Mouse (Mus musculus): Measurements from ENCODE around the gene Fry. TPM values are rescaled to one million over a fixed set of nuclear protein-coding genes. Genes with fewer than 3 reads are reported as not detected.

Gene Fry
- total RNA-seq, 2 experiments from 2014 or later: 59.8 to 70.0 TPM

- DNase-seq (ENCODE audit: low spot score): no peak
Measured at GRCm38 (mm10) chr5:150388623-150389022, 270.2 kb downstream of the Fry start.

GRCm38 (mm10) chr5:150389589-150390377 lies 271.3 kb downstream of the Fry start:
- no peak for DNase-seq (ENCODE audit: low spot score)

- no peak for DNase-seq (ENCODE audit: low spot score)
Measured at GRCm38 (mm10) chr5:150390422-150390821, 272.0 kb downstream of the Fry start.

DNA sequence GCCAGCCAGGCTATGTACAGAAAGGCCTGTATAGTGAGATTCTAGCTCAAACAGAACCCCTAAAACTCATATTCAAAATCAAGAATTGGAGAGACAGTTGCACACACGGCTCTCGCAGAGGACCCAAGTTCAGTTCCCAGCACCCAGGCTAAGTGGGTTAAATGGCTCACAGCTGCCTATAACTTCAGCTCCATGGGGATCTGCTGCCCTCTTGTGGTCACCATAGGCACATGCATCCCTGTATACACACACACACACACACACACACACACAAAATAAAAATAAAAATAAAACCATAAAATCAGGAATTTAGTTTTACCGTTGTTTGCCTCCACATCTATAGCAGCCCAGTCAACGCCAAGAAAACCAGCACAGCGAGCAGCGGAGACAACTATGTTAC lies 276.2 kb downstream of the Fry start:
- no peak for DNase-seq (ENCODE audit: low spot score)

GRCm38 (mm10) chr5:150402832-150403447 lies 284.5 kb downstream of the Fry start:
- no peak for DNase-seq (ENCODE audit: low spot score)

DNA sequence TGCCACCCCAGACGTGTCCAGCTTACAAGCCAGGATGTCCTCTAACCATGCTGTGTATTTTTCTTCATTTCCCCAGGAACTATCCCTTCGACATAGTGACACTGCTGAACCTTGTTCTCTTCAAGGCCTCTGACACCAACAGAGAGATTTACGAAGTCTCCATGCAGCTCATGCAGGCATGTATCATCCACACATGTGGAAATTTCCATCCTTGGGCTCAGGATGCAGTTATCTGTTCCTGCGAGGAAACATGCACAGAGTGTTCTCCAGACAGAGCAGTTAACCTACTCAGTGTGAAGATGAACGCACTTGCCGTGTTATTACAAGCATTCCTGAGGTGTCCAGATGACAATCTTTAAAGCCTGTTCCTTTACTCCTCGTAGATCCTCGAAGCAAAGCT lies 286.4 kb downstream of the Fry start:
- no peak for DNase-seq (ENCODE audit: low spot score)

DNA sequence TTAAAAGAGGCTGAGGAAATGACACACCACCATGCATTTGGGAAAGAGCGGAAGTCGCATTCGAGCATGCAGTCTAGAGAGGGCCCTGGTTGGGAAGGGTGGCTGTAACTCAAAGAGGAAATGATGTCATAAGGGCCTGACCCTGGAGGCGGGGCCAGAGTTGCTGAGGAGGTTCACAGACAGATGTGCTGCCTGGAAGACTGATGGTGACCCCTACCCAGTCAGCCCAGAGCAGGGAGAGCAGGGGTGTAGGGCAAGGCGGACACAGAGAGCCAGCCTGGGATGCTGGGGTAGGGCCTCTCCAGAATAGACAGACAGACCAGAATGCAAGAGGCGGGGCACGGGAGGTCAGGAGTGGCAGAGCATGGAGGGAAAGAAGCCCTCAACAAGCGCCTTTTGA lies 290.5 kb downstream of the Fry start:
- no peak for DNase-seq (ENCODE audit: low spot score)

DNA sequence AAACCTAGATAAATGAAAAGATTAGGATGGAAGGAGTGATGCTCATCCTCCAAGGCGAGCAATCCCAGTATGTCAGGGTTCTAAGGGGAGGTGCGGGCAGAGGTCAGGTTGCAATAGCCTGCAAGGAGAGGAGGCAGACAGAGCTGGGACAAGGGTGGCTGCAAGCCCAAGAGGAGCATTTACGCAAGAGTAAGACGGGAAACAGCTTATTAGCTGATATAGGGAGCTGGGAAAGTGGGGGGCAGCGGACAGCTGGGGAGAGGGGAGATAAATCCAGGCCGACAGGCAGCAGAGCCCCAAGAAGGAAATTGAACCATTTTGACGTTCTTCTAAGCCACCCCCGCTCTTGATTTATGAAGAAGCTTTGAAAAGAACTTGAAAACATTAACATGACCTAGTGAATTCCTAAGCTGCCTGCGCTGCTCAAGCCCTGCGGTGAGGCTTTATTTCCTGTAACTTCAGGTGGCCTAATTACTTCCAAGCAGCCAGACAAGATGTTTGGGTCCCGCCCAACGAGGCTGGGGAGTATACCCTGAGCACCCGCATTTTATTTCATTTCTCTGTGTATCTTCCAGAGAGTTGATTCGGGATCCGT lies 291.1 kb downstream of the Fry start:
- no peak for DNase-seq (ENCODE audit: low spot score)

DNA sequence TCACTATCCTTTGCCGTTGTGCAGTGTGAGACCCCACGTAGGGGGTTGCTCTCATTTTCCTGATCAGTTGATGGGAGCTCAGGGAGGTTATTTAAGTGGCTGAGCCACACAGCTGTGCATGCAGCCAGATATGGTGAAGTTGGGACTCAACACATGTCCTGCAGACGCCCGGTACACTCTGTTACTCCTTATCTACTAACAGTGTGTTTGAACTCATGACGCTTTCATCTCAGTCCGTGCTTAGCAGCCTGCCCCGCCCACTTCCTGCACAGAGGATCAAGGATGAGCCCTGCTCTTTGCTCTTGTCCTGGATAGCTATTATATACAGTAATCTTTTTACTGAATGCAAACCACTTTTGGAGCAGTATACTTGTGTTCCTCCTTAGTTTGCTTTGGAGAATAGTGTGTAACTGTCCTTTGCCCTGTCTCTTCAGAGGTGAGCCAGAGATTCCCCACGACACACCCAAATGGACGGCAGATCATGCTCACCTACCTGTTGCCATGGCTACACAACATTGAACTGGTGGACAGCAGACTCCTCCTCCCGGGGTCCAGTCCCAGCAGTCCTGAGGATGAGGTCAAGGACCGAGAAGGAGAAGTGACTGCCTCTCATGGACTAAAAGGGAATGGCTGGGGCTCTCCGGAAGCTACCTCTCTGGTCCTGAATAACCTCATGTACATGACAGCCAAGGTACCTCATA lies 294.5 kb downstream of the Fry start:
- no peak for DNase-seq (ENCODE audit: low spot score)

GRCm38 (mm10) chr5:150414823-150415222 lies 296.4 kb downstream of the Fry start:
- no peak for DNase-seq (ENCODE audit: low spot score)

DNA sequence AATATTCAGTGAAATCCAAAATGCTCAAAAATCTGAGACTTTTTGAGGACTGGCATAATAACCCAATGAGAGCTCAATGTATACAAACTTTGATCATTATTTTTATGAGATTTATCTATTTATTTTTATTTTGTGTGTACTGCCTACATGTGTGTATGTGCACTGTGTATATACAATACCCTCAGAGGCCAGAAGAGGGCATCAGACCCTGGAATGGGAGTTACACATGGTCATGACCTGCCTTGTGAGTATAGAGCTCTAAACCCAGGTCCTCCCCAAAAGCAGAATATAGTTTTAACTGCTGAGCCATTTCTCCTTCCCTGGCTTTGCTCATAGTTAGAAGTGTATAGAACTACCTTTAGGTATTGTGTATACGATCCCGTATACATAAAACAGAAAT lies 298.8 kb downstream of the Fry start:
- no peak for DNase-seq (ENCODE audit: low spot score)

GRCm38 (mm10) chr5:150418035-150418434 lies 299.6 kb downstream of the Fry start:
- no peak for DNase-seq (ENCODE audit: low spot score)

DNA sequence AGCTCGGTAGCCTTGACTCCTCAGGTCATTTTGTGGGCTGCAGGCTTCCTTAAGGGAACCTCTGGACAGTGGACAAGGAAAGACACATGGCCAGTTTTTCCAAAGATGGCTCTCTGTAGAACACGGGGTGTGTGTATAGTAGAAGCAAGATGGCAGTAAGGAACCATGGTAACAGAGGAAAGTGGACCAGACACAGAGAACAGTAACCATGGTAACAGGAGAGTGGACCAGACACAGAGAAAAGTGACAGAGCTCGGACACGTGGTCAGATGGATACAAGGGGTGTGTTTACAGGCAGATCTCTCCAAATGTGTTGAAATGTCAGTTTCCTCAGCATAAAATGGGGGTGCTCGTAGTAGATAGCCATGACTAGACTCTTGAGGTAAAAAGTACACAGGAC lies 306.6 kb downstream of the Fry start:
- no peak for DNase-seq (ENCODE audit: low spot score)

DNA sequence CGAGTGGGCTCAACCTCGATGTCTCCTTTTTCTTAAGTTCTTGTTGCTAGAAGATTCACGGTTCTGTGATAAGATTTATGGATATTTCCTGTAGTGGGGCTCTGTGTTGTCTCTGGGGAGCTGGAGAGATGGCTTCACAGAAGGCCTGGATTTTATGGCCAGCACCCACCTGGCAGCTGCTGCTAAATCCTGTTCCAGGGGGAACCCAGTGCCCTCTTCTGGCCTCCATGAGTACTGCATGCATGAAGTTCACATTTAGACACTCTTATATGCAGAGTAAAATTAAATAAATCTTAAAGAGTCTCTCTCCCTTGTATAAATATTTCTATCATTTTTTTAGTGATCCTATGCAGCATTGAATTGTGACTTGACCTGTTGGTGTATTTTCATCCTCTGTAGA lies 308.1 kb downstream of the Fry start:
- peak; percentile 29 for DNase-seq (ENCODE audit: low spot score)

GRCm38 (mm10) chr5:150431286-150431685 lies 312.8 kb downstream of the Fry start:
- no peak for DNase-seq (ENCODE audit: low spot score)

DNA sequence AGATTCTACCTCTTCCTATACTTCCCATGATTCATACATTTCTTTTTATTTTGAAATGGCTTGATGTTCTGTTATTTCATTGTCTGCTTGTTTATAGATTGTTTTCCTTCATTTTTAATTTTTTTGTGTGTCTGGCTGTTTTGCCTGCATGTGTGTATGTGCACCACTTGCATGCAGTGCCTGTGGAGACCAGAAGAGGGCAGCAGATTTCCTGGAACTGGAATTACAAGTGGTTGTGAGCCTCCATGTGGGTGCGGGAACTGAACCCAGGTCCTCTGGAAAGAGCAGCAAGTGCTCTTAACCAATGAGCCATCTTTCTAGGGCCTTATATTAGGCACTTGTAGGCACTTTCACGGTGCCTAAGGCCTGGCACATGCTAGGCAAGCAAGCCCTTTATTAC lies 314.5 kb downstream of the Fry start:
- DNase-seq (ENCODE audit: low spot score): no peak

- DNase-seq (ENCODE audit: low spot score): peak; percentile 87
Measured at GRCm38 (mm10) chr5:150436629-150437389, 318.4 kb downstream of the Fry start.

DNA sequence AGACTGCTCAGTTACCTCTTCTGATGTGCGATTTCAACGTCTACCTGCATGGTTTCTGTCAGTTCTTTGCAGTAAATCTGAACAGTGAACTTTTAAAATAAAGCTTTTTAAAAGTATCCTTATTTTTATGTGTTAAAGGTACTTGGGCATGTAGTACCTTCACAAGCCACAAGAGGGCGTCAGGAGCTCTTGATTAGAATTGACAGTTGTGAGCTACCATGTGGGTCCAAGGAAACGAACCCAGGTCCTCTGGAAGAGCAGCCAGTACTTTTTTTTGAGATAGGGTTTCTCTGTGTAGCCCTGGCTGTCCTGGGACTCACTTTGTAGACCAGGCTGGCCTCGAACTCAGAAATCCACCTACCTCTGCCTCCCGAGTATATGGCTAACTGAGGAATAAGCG lies 323.2 kb downstream of the Fry start:
- peak; percentile 26 for DNase-seq (ENCODE audit: low spot score)

DNA sequence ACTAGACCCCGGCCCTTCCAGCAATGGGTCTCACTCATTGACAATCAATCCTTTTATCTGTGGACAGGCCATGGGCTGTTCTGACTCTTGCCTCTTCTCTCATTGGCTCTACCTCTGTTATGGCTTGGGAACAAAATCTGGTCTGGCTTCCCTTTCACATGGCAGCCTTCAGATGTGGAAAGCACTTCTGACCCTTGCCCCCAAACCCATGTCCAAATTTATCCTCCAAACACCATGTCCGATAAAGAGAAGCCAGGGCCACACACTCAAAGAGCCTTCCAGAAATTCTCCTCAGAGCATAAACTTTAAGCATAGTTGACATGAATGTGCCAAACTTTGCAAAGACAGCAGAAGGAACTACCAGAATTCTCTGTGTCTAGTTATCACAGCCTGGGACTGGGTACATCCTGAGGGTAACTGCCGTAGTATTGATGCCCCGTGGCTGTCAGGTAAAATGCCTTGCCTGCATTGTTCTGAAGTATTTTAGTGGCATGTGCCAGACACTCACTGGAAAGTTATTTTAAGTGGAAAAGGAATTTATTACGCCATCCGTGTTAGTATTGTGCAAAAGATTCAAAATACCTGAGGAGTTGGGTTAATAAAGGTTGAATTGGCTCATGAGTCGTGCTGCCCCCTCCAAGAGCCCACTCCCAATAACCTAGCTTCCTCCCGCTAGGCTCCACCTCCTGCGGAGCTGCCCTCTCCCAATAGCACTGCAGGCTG lies 333.0 kb downstream of the Fry start:
- DNase-seq (ENCODE audit: low spot score): no peak

DNA sequence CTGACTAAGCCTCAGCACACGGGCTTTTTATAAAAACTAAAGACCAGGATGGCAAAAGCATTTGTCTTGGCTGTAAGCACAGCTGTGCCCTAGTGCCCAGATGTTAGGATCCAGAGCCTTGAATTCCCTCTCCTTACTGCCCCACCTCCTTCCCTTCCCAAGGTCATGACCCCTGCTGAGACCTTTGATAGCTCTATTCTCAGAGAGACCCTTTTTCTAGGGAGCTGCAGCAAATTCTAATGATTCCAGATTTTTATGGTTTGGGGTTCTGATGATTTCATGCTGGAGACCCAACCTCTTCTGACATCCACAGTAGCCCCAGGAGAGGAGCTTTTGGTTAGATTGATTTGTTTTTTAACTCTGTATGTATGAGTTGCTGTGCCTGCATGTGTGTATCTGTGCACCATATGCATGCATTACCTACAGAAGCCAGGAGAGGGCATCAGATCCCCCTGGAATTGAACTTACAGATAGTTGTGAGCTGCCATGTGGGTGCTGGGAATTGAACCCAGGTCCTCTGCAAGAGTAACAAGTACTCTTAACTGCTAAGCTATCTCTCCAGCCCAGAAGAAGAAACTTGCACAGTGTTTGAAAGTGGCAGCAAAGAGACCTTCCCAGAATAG lies 333.7 kb downstream of the Fry start:
- no peak for DNase-seq (ENCODE audit: low spot score)
